Comparison of ENCODE assay signal across 23 mouse cellular contexts in genomic region chr14:32563661-32564060, GRCm38 (mm10). TPM values are rescaled to one million over a fixed set of nuclear protein-coding genes. Genes with fewer than 3 reads are reported as not detected.
"Had no signal": no experiment of that assay in that cellular context is flagged by ENCODE, and none has a peak within 500 bp of the region (broad histone marks: within the 10 kb centered on the region; RNA-seq: fewer than 3 reads in every experiment).

No protein-coding gene starts in this region.

- H3K9me3 ChIP-seq: midbrain, embryonic 10.5 days; midbrain, embryonic 12.5 days; neural tube, embryonic 13.5 days; neural tube, embryonic 15.5 days had no signal

- DNase-seq: lung, adult 18-20 months; lung, embryonic 14.5 days; lung, postnatal 10 days; lung, postnatal 4 days; midbrain, embryonic 14.5 days; retina, postnatal 1 day; right cerebral cortex, adult 18-20 months; right cerebral cortex, postnatal 25 days; right cerebral cortex, postnatal 4 days; spleen, adult 18-20 months; thymus, adult 18-20 months; thymus, postnatal 14 days; thymus, postnatal 36 days had no signal

- H3K4me3 ChIP-seq: midbrain, embryonic 10.5 days; midbrain, embryonic 12.5 days; myocyte; neural tube, embryonic 13.5 days; neural tube, embryonic 15.5 days had no signal

- H3K27ac ChIP-seq: midbrain, embryonic 10.5 days; midbrain, embryonic 12.5 days; neural tube, embryonic 13.5 days; neural tube, embryonic 15.5 days had no signal

- H3K27me3 ChIP-seq: midbrain, embryonic 12.5 days; neural tube, embryonic 13.5 days; neural tube, embryonic 15.5 days had no signal

- ATAC-seq: midbrain, embryonic 16.5 days had no signal

- H3K4me1 ChIP-seq: midbrain, embryonic 10.5 days; midbrain, embryonic 12.5 days; neural tube, embryonic 13.5 days; neural tube, embryonic 15.5 days had no signal

RNA-seq across cellular contexts. Expression of gene Prrxl1, which starts 35.5 kb away (rescaled TPM):
- total RNA-seq: megakaryocyte-erythroid progenitor cell, adult 5-6 weeks had no signal
- polyA plus RNA-seq: liver, embryonic 16.5 days; lung, embryonic 14.5 days; myocyte; small intestine, adult 2 months; thymus, postnatal 0 days had no signal
